Mouse (Mus musculus) bone marrow, adult 2 months (tissue): ENCODE data around the gene Mapk14. TPM values are rescaled to one million over a fixed set of nuclear protein-coding genes. Genes with fewer than 3 reads are reported as not detected.
"Not testable (repeated sequence)": the region's sequence is repeated elsewhere in the genome, so short reads cannot be mapped to it uniquely, and the experiment has no call there.

Experiments
- H3K27ac ChIP-seq: fragments of 200-500 bp; 2 replicates; pipeline ENCODE4 v1.5.1; 2012; ENCODE audit warnings: low read depth, mild to moderate bottlenecking, control low read depth, inconsistent platforms, low read length; ENCODE audit not compliant: control insufficient read depth, poor library complexity, insufficient read depth
- H3K4me1 ChIP-seq: fragments of 200-500 bp; 2 replicates; pipeline ENCODE4 v1.6.1; 2011; ENCODE audit warnings: low read length; ENCODE audit not compliant: control insufficient read depth, insufficient read depth
- H3K4me3 ChIP-seq: fragments of 200-500 bp; replicated peaks from 2 replicates; pipeline ENCODE3; 2011; ENCODE audit warnings: mild to moderate bottlenecking, low read depth, low read length, control low read depth; ENCODE audit not compliant: control insufficient read depth
- CTCF ChIP-seq: fragments of 200-500 bp; IDR thresholded peaks from 2 replicates; pipeline ENCODE4 v1.5.1; 2011; ENCODE audit warnings: low read length, control low read depth; ENCODE audit not compliant: control insufficient read depth, insufficient read depth
- POLR2A ChIP-seq: fragments of 200-500 bp; IDR thresholded peaks from 2 replicates; pipeline ENCODE4 v1.6.1; 2011; ENCODE audit warnings: low read depth, mild to moderate bottlenecking, control low read depth, low read length, borderline replicate concordance; ENCODE audit not compliant: control insufficient read depth
- WGBS: fragments of 180-500 bp; shearing (Covaris S2); methylation state at CpG from one replicate; pipeline ENCODE4 v1.1.7; 2018; 5-methylcytosine and 5-hydroxymethylcytosine counted together
- polyA plus RNA-seq: library from polyadenylated mRNA; stranded (reverse); fragments of >200 nt; gene quantifications from 2 replicates; pipeline ENCODE4 v1.2.4, GENCODE M21; 2011; ENCODE audit warnings: low replicate concordance; ENCODE audit not compliant: missing spikeins, insufficient read depth, insufficient read length

Mapk14 gene
- polyA plus RNA-seq, 1 experiment: 100 TPM

DNA sequence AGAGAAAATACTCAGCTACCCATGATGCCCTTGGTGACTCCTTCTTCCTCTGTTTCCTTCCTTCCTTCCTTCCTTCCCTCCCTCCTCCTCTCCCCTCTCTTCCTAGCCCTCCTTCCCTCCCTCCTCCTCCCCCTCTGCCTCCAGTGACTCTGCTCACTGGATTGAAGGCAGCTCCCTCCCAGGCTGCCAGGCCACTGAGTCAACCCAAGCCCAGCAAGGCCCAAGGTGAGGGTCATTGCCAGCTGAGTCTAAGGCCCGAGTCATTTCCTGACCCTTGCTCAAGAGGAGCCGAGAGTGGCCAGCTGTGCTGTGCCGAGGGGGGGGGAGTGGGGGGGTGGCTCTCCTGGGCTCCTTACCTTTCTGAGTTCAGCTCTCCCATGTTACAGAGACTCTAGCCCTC is 75.1 kb downstream of the Mapk14 start:
- no peak for TF ChIP-seq CTCF
- no peak overlapping the region for H3K4me3 ChIP-seq
- H3K27ac ChIP-seq: no peak overlapping the region
- no peaks in the 10 kb centered on the region for H3K4me1 ChIP-seq
- WGBS: 27% methylated on average over 3 of the region's 3 CpGs

GRCm38 (mm10) chr17:28766781-28767515 is 75.8 kb downstream of the Mapk14 start:
- Histone ChIP-seq H3K4me3 (no peak overlapping the region), H3K27ac (no peak overlapping the region), H3K4me1 (no peaks in the 10 kb centered on the region)
- WGBS: 81% methylated on average over 11 of the region's 11 CpGs
- TF ChIP-seq CTCF: no peak
- TF ChIP-seq POLR2A: no peak

DNA sequence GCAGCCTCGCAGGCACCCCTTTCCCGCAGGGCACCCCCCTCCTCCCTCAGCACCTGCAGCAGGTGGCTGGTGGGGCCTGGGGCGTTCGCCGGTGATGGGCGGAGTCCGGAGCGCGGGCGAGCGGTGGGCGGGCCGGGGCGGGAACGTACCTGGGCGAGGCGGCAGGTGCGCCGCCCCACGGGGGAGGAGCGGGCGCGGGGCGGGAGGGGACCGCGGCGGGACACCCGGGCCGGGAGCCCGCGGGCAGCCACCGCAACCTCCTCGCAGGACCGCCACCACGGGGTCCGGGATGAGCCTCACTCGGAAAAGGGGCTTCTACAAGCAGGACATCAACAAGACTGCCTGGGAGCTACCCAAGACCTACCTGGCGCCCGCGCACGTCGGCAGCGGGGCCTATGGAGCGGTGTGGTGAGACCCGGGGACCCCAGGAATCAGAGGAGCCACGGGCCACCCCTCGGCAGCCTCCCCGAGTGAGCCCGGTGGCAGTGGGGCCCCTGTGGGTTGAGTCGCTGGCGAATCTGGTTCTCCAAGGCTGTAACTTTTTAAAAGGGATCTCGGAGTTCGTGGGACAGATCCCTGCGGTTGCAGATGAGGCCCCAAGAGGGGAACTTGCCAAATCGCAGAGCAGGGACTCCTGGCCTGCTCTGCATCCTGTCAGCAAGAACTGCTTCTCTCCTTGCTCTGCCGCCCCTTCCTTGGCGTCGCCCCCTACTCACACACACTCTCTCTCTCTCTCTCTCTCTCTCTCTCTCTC is 78.2 kb downstream of the Mapk14 start, which contains the start of gene Mapk13:
Gene Mapk13, plus strand, starts transcription at position 177 of the 754 bp plus-strand sequence.
- peak within 1 kb of the TSS; percentile 63 for H3K4me3 ChIP-seq
- H3K4me1 ChIP-seq: peaks cover 1% of the 10 kb centered on the region; the same call in 1 of the 2 replicates
- 1% methylated on average over 47 of the region's 58 CpGs for WGBS
- peak within 1 kb of the TSS; percentile 85 for H3K27ac ChIP-seq
- TF ChIP-seq CTCF (no peak), POLR2A (no peak)

DNA sequence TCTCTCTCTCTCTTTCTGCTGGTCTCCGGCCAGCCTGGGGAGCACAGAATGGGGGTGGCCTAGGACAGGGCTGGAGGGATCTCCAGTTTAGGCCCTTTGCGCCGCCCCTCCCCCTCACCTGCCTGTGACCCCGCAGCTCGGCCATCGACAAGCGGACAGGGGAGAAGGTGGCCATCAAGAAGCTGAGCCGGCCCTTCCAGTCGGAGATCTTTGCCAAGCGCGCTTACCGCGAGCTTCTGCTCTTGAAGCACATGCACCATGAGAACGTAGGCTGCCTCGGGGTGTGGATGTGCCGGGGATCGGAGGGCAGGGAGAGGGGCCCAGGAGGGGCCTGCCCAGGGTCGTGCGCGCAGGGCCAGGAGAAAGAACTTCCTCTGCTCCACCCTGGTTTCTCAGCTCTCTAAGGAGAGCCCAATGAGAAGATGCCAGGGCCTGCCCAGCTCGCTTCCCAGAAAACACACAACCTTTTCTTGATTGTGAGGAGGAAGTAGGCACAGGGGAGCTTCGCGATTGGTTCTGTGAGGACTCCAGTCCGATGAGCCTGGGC is 78.8 kb downstream of the Mapk14 start:
- Histone ChIP-seq H3K27ac (peak overlapping the region; percentile 85), H3K4me3 (peak overlapping the region; percentile 63), H3K4me1 (peaks cover 1% of the 10 kb centered on the region; the same call in 1 of the 2 replicates)
- 2% methylated on average over 24 of the region's 24 CpGs for WGBS
- no peak for TF ChIP-seq POLR2A
- TF ChIP-seq CTCF: no peak

- Histone ChIP-seq H3K4me3 (no peak overlapping the region), H3K27ac (no peak overlapping the region), H3K4me1 (peaks cover 1% of the 10 kb centered on the region; the same call in 1 of the 2 replicates)
- TF ChIP-seq CTCF: no peak
- no peak for TF ChIP-seq POLR2A
- 67% methylated on average over 5 of the region's 5 CpGs for WGBS
Observed at GRCm38 (mm10) chr17:28771289-28771688, 80.2 kb downstream of the Mapk14 start.

- not testable (repeated sequence) for H3K27ac ChIP-seq, H3K4me3 ChIP-seq, H3K4me1 ChIP-seq
- 90% methylated on average over 9 of the region's 9 CpGs for WGBS
- 0 out of 2 replicates have a peak, but pooled peaks have one; percentile 18 for TF ChIP-seq CTCF
Observed at GRCm38 (mm10) chr17:28774303-28774702, 83.2 kb downstream of the Mapk14 start.

- H3K4me3 ChIP-seq: no peak overlapping the region
- H3K27ac ChIP-seq: no peak overlapping the region
- TF ChIP-seq POLR2A (no peak), CTCF (no peak)
- H3K4me1 ChIP-seq: peaks cover 1% of the 10 kb centered on the region; the same call in 1 of the 2 replicates
- 69% methylated on average over 4 of the region's 4 CpGs for whole genome bisulfite sequencing
Observed at GRCm38 (mm10) chr17:28775161-28775560, 84.0 kb downstream of the Mapk14 start.

DNA sequence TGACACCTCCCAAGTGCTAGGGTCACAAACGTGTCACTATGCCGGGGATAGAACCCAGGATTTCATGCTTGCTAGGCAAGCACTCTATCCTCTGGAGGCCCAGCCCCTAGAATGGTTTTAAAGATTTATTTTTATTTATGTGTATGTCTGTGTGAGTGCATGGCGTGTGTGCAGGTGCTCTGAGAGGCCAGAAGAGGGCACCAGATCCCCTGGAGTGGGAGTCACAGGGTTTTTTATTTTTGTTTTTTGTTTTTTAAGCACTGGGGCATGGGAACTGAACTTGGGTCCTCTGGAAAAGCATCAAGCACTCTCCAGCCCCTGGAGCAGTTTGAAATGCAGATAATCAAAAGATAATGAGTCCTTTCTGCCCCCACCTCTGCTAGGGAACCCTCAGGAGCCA is 85.7 kb downstream of the Mapk14 start:
- Histone ChIP-seq H3K4me3 (no peak overlapping the region), H3K27ac (no peak overlapping the region), H3K4me1 (peaks cover 1% of the 10 kb centered on the region; the same call in 1 of the 2 replicates)
- TF ChIP-seq POLR2A (no peak), CTCF (peak; percentile 38)
- 74% methylated on average over 3 of the region's 3 CpGs for WGBS
